Mouse (Mus musculus) spleen, embryonic (tissue): ENCODE data around the gene Cxcl17.
"Not testable (repeated sequence)": the region's sequence is repeated elsewhere in the genome, so short reads cannot be mapped to it uniquely, and the experiment has no call there.

Experiments used
- CTCF ChIA-PET: fragments of 350-600 bp; sonication (Branson Sonifier 250); formaldehyde crosslinking; loops from one replicate; lab custom pipeline; 2022; lab: Charles Lee

The Cxcl17 gene

GRCm38 (mm10) chr7:25412833-25413441 is at the start of gene Cxcl17:
Cxcl17 (minus strand) TSS chr7:25412886.
- CTCF ChIA-PET = interaction anchor here (0.6 kb wide), 1 partner anchor 10 kb away, joined by 3 read pairs; no protein-coding TSS in a partner anchor

GRCm38 (mm10) chr7:25462033-25462337 is 49.3 kb upstream of the Cxcl17 start:
- CTCF ChIA-PET = not testable (repeated sequence)

- CTCF ChIA-PET = not testable (repeated sequence)
These were observed 48.8 kb upstream of the Cxcl17 start for GRCm38 (mm10) chr7:25461336-25462032.

GRCm38 (mm10) chr7:25452103-25452502 is 39.4 kb upstream of the Cxcl17 start:
- CTCF ChIA-PET = no interaction called here

GRCm38 (mm10) chr7:25449913-25450890 is 37.5 kb upstream of the Cxcl17 start:
- CTCF ChIA-PET = no interaction called here

- CTCF ChIA-PET = interaction anchor here (0.5 to 1.0 kb wide), 2 partner anchors 14 to 300 kb away, joined by 3 to 5 read pairs; no protein-coding TSS in a partner anchor
These were observed 28.1 kb upstream of the Cxcl17 start for GRCm38 (mm10) chr7:25440816-25441153.

GRCm38 (mm10) chr7:25439978-25440815 is 27.5 kb upstream of the Cxcl17 start:
- CTCF ChIA-PET = interaction anchor here (0.5 kb wide), 1 partner anchor 300 kb away, joined by 3 read pairs; no protein-coding TSS in a partner anchor

- CTCF ChIA-PET = no interaction called here
These were observed 26.6 kb upstream of the Cxcl17 start for GRCm38 (mm10) chr7:25439124-25439822.

- CTCF ChIA-PET = interaction anchor here (0.6 kb wide), 1 partner anchor 211 kb away, joined by 8 read pairs; no protein-coding TSS in a partner anchor
These were observed 24.0 kb upstream of the Cxcl17 start for GRCm38 (mm10) chr7:25436704-25437103.

- CTCF ChIA-PET = interaction anchor here (0.6 kb wide), 1 partner anchor 212 kb away, joined by 8 read pairs; no protein-coding TSS in a partner anchor
These were observed 23.5 kb upstream of the Cxcl17 start for GRCm38 (mm10) chr7:25436226-25436625.

- CTCF ChIA-PET = interaction anchor here (0.7 kb wide), 1 partner anchor 544 kb away, joined by 3 read pairs; no protein-coding TSS in a partner anchor
These were observed 22.8 kb upstream of the Cxcl17 start for GRCm38 (mm10) chr7:25435546-25435851.

- CTCF ChIA-PET = interaction anchor here (0.6 to 0.7 kb wide), 2 partner anchors 401 to 544 kb away, joined by 3 read pairs; no protein-coding TSS in a partner anchor
These were observed 22.2 kb upstream of the Cxcl17 start for GRCm38 (mm10) chr7:25434654-25435545.

GRCm38 (mm10) chr7:25433781-25434560 is 21.3 kb upstream of the Cxcl17 start:
- CTCF ChIA-PET = interaction anchor here (0.6 kb wide), 2 partner anchors 24 to 184 kb away, joined by 4 to 7 read pairs; no protein-coding TSS in a partner anchor

- CTCF ChIA-PET = no interaction called here
These were observed 20.4 kb upstream of the Cxcl17 start for GRCm38 (mm10) chr7:25433007-25433541.

GRCm38 (mm10) chr7:25432381-25432780 is 19.7 kb upstream of the Cxcl17 start:
- CTCF ChIA-PET = no interaction called here

GRCm38 (mm10) chr7:25429886-25430784 is 17.4 kb upstream of the Cxcl17 start:
- CTCF ChIA-PET = interaction anchor here (0.9 to 1.1 kb wide), 2 partner anchors 50 to 222 kb away, joined by 3 to 4 read pairs; no protein-coding TSS in a partner anchor

- CTCF ChIA-PET = no interaction called here
These were observed 15.6 kb upstream of the Cxcl17 start for GRCm38 (mm10) chr7:25428321-25428720.
